ENCODE assay signal across 10 mouse cellular contexts in genomic region chr4:65279979-65280677, GRCm38 (mm10).
DNase-seq lines count a peak whose midpoint lies in the region; ATAC-seq and TF ChIP-seq lines count a peak whose summit lies in the region.
"Had no signal": no experiment of that assay in that cellular context is flagged by ENCODE, and none has a peak within 500 bp of the region (broad histone marks: within the 10 kb centered on the region; RNA-seq: fewer than 3 reads in every experiment).

No protein-coding gene starts in this region.

- ATAC-seq in heart, embryonic 12.5 days (ENCODE audit: insufficient number of reproducible peaks, low FRiP score): peak; percentile 33; the same call in 1 of the 2 replicates
- peak; percentile 60 for ATAC-seq in forebrain, embryonic 11.5 days (replicated peaks; ENCODE audit: low FRiP score)
- peak; percentile 84 for ATAC-seq in liver, embryonic 12.5 days
- ATAC-seq in neural tube, embryonic 12.5 days (ENCODE audit: low FRiP score, low read depth): peak; percentile 58

- H3K27me3 ChIP-seq in heart, embryonic 12.5 days (replicated peaks): no peaks in the 10 kb centered on the region
- no peaks in the 10 kb centered on the region for H3K27me3 ChIP-seq in heart, adult 2 months (ENCODE audit: control insufficient read depth, insufficient read depth, low read length)
- H3K27me3 ChIP-seq in forebrain, embryonic 11.5 days (ENCODE audit: control insufficient read depth, insufficient read depth, low read length): peaks cover 2% of the 10 kb centered on the region; the same call in 1 of the 2 replicates
- no peaks in the 10 kb centered on the region for H3K27me3 ChIP-seq in liver, embryonic 12.5 days (replicated peaks)
- no peaks in the 10 kb centered on the region for H3K27me3 ChIP-seq in neural tube, embryonic 12.5 days (replicated peaks)

- no peak for DNase-seq in heart, adult 2 months
- DNase-seq in forebrain, embryonic 11.5 days (ENCODE audit: low spot score): peak; percentile 59
- no peak for DNase-seq in lung, adult 18-20 months
- DNase-seq in right cerebral cortex, postnatal 36 days (ENCODE audit: low spot score in 2 of 2): no peak
- no peak for DNase-seq in spleen, adult 18-20 months
- DNase-seq: cerebellum, postnatal 36 days; gastrocnemius, postnatal 36 days had no signal

- H3K79me2 ChIP-seq in heart, adult 2 months (replicated peaks; ENCODE audit: control insufficient read depth, insufficient read depth, low read length): no peaks in the 10 kb centered on the region

- H3K4me1 ChIP-seq in heart, embryonic 12.5 days (replicated peaks): peaks cover 10% of the 10 kb centered on the region
- no peaks in the 10 kb centered on the region; the same call in none of the 2 replicates for H3K4me1 ChIP-seq in heart, adult 2 months (ENCODE audit: control insufficient read depth, insufficient read depth, low read length)
- peaks cover 14% of the 10 kb centered on the region for H3K4me1 ChIP-seq in forebrain, embryonic 11.5 days (replicated peaks; ENCODE audit: control insufficient read depth, insufficient read depth, low read length)
- H3K4me1 ChIP-seq in liver, embryonic 12.5 days: peaks cover 34% of the 10 kb centered on the region
- H3K4me1 ChIP-seq in neural tube, embryonic 12.5 days: peaks cover 15% of the 10 kb centered on the region

- TF ChIP-seq POLR2A in heart, adult 2 months (IDR thresholded peaks at IDR 0.05; ENCODE audit: insufficient read depth, low read depth, low read length): no peak

- H3K4me2 ChIP-seq in heart, embryonic 12.5 days: 0 out of 2 replicates have a peak overlapping the region, but pooled peaks have one; percentile 7
- H3K4me2 ChIP-seq in forebrain, embryonic 11.5 days (ENCODE audit: low read depth, low read length, severe bottlenecking): no peak overlapping the region
- peak overlapping the region; percentile 20; the same call in 1 of the 2 replicates for H3K4me2 ChIP-seq in liver, embryonic 12.5 days
- H3K4me2 ChIP-seq in neural tube, embryonic 12.5 days (replicated peaks): 0 out of 2 replicates have a peak overlapping the region, but pooled peaks have one; percentile 7

- intact Hi-C loops in heart, adult 2 months (cut with DNase I): no loop called here

- no peak for TF ChIP-seq CTCF in heart, adult 2 months (IDR thresholded peaks at IDR 0.05)

- no peak overlapping the region for H3K4me3 ChIP-seq in heart, embryonic 12.5 days
- H3K4me3 ChIP-seq in heart, adult 2 months: no peak overlapping the region
- H3K4me3 ChIP-seq in forebrain, embryonic 11.5 days (ENCODE audit: low read depth, low read length): no peak overlapping the region
- no peak overlapping the region for H3K4me3 ChIP-seq in liver, embryonic 12.5 days
- no peak overlapping the region for H3K4me3 ChIP-seq in neural tube, embryonic 12.5 days

- no peaks in the 10 kb centered on the region for H3K9me3 ChIP-seq in heart, embryonic 12.5 days (replicated peaks)
- H3K9me3 ChIP-seq in forebrain, embryonic 11.5 days (ENCODE audit: control insufficient read depth, low read length): no peaks in the 10 kb centered on the region
- no peaks in the 10 kb centered on the region for H3K9me3 ChIP-seq in liver, embryonic 12.5 days (replicated peaks)
- no peaks in the 10 kb centered on the region for H3K9me3 ChIP-seq in neural tube, embryonic 12.5 days

- TF ChIP-seq EP300 in heart, adult 2 months (IDR thresholded peaks at IDR 0.05; ENCODE audit: insufficient read depth, low read depth, low read length): no peak

- H3K9ac ChIP-seq in heart, embryonic 12.5 days: no peak overlapping the region
- H3K9ac ChIP-seq in heart, adult 2 months (ENCODE audit: low read depth, low read length): no peak overlapping the region
- no peak overlapping the region for H3K9ac ChIP-seq in forebrain, embryonic 11.5 days (ENCODE audit: low read length)
- no peak overlapping the region for H3K9ac ChIP-seq in liver, embryonic 12.5 days
- H3K9ac ChIP-seq in neural tube, embryonic 12.5 days: no peak overlapping the region

- H3K27ac ChIP-seq in heart, embryonic 12.5 days (ENCODE audit: poor library complexity, severe bottlenecking): no peak overlapping the region
- H3K27ac ChIP-seq in heart, adult 2 months: no peak overlapping the region
- no peak overlapping the region for H3K27ac ChIP-seq in forebrain, embryonic 11.5 days (ENCODE audit: low read depth, low read length)
- no peak overlapping the region for H3K27ac ChIP-seq in liver, embryonic 12.5 days
- no peak overlapping the region for H3K27ac ChIP-seq in neural tube, embryonic 12.5 days

- 6% methylated on average over 7 of the region's 7 CpGs for WGBS in heart, embryonic 12.5 days
- WGBS in heart, adult 2 months: 29% methylated on average over 7 of the region's 7 CpGs
- 2% methylated on average over 7 of the region's 7 CpGs for WGBS in forebrain, embryonic 11.5 days
- WGBS in liver, embryonic 12.5 days (ENCODE audit: insufficient replicate concordance): 7% methylated on average over 7 of the region's 7 CpGs
- WGBS in neural tube, embryonic 12.5 days: under 1% methylated on average over 7 of the region's 7 CpGs

- H3K36me3 ChIP-seq in heart, embryonic 12.5 days: no peaks in the 10 kb centered on the region
- H3K36me3 ChIP-seq in heart, adult 2 months (ENCODE audit: control insufficient read depth, insufficient read depth, low read length): no peaks in the 10 kb centered on the region
- H3K36me3 ChIP-seq in forebrain, embryonic 11.5 days (ENCODE audit: control insufficient read depth, insufficient read depth, low read length): no peaks in the 10 kb centered on the region
- H3K36me3 ChIP-seq in liver, embryonic 12.5 days: no peaks in the 10 kb centered on the region
- no peaks in the 10 kb centered on the region for H3K36me3 ChIP-seq in neural tube, embryonic 12.5 days

Comparison
In these comparisons a context has a peak if more than half of its experiments do, and no peak if none do; other contexts are left out.
1. ATAC-seq: peak in every context shown above with its lines; median percentile 84 in liver, embryonic 12.5 days; 60 in forebrain, embryonic 11.5 days; 58 in neural tube, embryonic 12.5 days; 33 in heart, embryonic 12.5 days.